Mouse (Mus musculus) testis, adult 10 weeks (tissue): Measurements from ENCODE around the gene Cnppd1. TPM values are rescaled to one million over a fixed set of nuclear protein-coding genes. Genes with fewer than 3 reads are reported as not detected.

Experiments
- polyA plus RNA-seq: library from polyadenylated mRNA; stranded (reverse); fragments of 350-450 nt; fragmentation: Illumina TruSeq; extraction: RNeasy Lipid Tissue Mini Kit (QIAGEN cat#74804); gene quantifications from one replicate; pipeline ENCODE4 v1.2.3, GENCODE M21; 2014; ENCODE audit warnings: low read depth, low replicate concordance

The Cnppd1 gene
- 14.3 TPM for polyA plus RNA-seq

GRCm38 (mm10) chr1:75142301-75143261, at the start of gene Cnppd1, which contains the start of gene Retreg2:
TSS of gene Cnppd1 (minus strand) at chr1:75142711.
TSS of gene Retreg2 (plus strand) at chr1:75142778.

DNA sequence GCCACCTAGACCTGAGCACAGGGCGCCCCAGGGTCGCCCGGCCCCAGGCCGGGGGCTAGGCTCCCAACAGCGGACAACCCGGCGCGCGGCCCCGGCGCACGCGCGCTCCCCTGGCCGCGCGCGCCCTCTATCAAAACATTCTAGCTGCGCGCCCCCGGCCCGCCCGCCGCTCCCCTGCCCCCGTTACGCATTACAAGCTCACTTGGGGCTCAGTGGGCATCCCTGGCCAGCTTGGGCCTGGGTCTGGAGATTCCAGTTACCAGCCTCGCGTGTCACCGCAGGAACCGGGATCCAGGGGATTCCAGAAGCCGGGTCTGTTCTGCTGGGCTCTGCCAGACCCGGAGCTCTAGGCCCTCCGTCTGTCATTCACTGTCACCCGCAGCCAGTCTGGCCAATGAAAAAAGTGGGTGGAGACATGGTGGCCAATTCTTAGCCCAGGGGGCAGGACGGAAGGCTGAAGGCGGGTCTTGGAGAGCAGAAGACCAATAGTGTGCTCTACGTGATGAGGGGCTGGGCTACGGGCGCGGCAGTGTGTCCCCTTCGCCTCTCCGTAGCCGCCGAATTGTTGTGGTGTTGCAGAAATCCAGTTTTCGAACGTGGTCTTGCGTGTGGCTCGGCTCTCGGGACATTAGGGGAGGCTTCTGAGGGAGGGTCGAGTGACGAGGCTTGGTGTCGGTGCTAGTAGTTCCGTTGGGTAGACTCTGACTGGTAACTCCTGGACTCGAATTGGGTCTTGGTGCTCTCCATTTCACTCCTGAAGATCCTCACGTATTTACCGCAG, 49.3 kb upstream of the Cnppd1 start, which contains the start of the genes Ankzf1 and Atg9a:
TSS of gene Ankzf1 (plus strand) at position 530 of the 781 bp plus-strand sequence.
TSS of gene Atg9a (minus strand) at position 575 of the 781 bp plus-strand sequence.

GRCm38 (mm10) chr1:75180105-75180590, 37.6 kb upstream of the Cnppd1 start, which contains the start of gene Abcb6:
TSS of gene Abcb6 (minus strand) at chr1:75180392.

GRCm38 (mm10) chr1:75168472-75169464, 26.3 kb upstream of the Cnppd1 start, which contains the start of gene Zfand2b:
TSS of gene Zfand2b (plus strand) at chr1:75168646.

DNA sequence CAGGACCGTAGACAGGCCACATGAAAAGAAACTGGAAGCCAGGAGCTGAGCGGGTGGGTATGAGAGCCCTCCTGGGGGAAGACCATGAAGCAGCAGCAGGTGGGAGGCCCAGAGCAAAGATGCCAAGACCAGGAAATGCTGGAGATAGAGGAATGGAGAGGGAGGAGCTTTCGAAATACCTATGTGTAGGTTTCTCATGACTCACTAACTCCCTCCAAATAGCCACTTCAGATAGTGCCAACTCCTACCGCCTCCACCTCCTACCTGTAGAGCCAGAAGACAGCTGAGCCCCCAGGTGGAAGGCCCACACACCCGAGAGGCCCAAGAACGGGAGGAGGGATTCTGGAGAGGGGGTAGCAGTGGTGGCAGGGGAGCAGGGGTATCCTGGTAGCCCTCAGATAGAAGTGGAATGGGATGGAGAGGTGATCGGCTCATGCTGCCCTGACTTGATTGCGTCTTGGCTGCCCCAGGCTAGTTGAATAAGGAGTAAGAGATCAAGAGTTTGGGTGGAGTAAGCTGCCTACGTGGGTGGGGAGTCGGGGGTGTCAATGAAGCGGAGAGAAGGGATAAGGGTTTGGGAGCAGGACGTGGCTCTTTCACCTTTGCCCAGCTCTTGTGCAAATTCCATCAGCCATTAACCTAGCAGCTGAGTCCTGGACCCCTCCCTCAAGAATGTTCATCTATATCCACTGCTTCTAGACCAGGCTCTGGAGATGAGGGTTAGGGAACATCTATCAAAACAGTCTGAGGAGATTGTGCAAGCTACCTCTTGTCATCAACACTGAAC, 8.9 kb downstream of the Cnppd1 start, which contains the start of gene Slc23a3:
TSS of gene Slc23a3 (minus strand) at position 470 of the 787 bp plus-strand sequence.

GRCm38 (mm10) chr1:75124346-75125321, 17.9 kb downstream of the Cnppd1 start, which contains the start of gene Nhej1:
TSS of gene Nhej1 (minus strand) at chr1:75125200.

Other genes starting within 250 kb of the Cnppd1 start
- not detected for gene Cryba2, start 249.6 kb downstream of the Cnppd1 start, polyA plus RNA-seq
- gene Cfap65, start 207.1 kb downstream of the Cnppd1 start, polyA plus RNA-seq, result 54.2 TPM
- not detected for gene Ihh, start 191.0 kb downstream of the Cnppd1 start, polyA plus RNA-seq
- gene Nhej1, start 17.5 kb downstream of the Cnppd1 start, polyA plus RNA-seq, result 4.0 TPM
- gene Slc23a3, start 8.8 kb downstream of the Cnppd1 start, polyA plus RNA-seq, result not detected
- gene Retreg2, start 67 bp upstream of the Cnppd1 start, polyA plus RNA-seq, result 17.7 TPM
- not detected for gene Zfand2b, start 25.9 kb upstream of the Cnppd1 start, polyA plus RNA-seq
- 9.5 TPM for gene Abcb6, start 37.7 kb upstream of the Cnppd1 start, polyA plus RNA-seq
- 3.0 TPM for gene Ankzf1, start 49.4 kb upstream of the Cnppd1 start, polyA plus RNA-seq
- gene Atg9a, start 49.5 kb upstream of the Cnppd1 start, polyA plus RNA-seq, result 68.6 TPM
- gene Glb1l, start 68.1 kb upstream of the Cnppd1 start, polyA plus RNA-seq, result 194 TPM
- gene Stk16, start 68.1 kb upstream of the Cnppd1 start, polyA plus RNA-seq, result 18.6 TPM
- 11.1 TPM for gene Tuba4a, start 77.2 kb upstream of the Cnppd1 start, polyA plus RNA-seq
- gene A630095N17Rik, start 89.4 kb upstream of the Cnppd1 start, polyA plus RNA-seq, result 33.7 TPM
- gene Dnajb2, start 93.7 kb upstream of the Cnppd1 start, polyA plus RNA-seq, result 96.0 TPM
- not detected for gene Ptprn, start 121.8 kb upstream of the Cnppd1 start, polyA plus RNA-seq
- gene Resp18, start 135.7 kb upstream of the Cnppd1 start, polyA plus RNA-seq, result 0.56 TPM
- gene Dnpep, start 175.3 kb upstream of the Cnppd1 start, polyA plus RNA-seq, result 5.5 TPM
- gene Des, start 217.6 kb upstream of the Cnppd1 start, polyA plus RNA-seq, result 0.55 TPM
- gene Speg, start 232.6 kb upstream of the Cnppd1 start, polyA plus RNA-seq, result 0.14 TPM